Mouse (Mus musculus) 416B (cell line): ENCODE results near the gene Eed.

Source experiments
- DNase-seq: peaks from one replicate; pipeline ENCODE4 v3.0.0; 2011; ENCODE audit warnings: low read depth

The Eed gene

GRCm38 (mm10) chr7:89981557-89981956 lies 774 bp upstream of the Eed start:
- DNase-seq = no peak

- no peak for DNase-seq
Observed at GRCm38 (mm10) chr7:89980133-89980484, 674 bp downstream of the Eed start.

GRCm38 (mm10) chr7:89979432-89980130 lies 1.2 kb downstream of the Eed start:
- DNase-seq = peak; percentile 60

DNA sequence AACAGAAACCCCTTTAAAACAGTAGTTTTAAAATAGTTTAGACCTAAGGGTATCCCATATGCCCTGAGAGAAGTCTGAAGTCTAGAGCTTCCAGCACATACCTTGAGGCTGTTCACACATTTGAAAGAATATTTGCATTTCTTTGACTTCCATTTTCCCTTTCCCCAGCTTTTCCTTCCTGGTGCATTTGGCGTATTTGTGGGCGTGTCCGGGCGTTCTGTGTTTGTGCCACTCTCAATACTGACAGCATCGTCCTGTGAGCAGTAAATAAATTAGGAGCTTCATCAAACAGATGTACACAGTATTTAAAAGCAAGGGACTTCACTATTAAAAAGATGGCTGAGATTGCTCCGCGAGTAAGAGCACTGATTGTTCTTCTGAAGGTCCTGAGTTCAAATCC lies 4.0 kb downstream of the Eed start:
- DNase-seq = no peak

GRCm38 (mm10) chr7:89975571-89975970 lies 5.2 kb downstream of the Eed start:
- DNase-seq = no peak

- DNase-seq = peak; percentile 43
Observed at GRCm38 (mm10) chr7:89967235-89967634, 13.5 kb downstream of the Eed start.

GRCm38 (mm10) chr7:89966771-89967170 lies 14.0 kb downstream of the Eed start:
- DNase-seq = peak; percentile 22

GRCm38 (mm10) chr7:89963135-89963534 lies 17.6 kb downstream of the Eed start:
- peak; percentile 84 for DNase-seq

GRCm38 (mm10) chr7:89957300-89957699 lies 23.5 kb downstream of the Eed start:
- DNase-seq = no peak

GRCm38 (mm10) chr7:89954261-89954660 lies 26.5 kb downstream of the Eed start:
- no peak for DNase-seq

DNA sequence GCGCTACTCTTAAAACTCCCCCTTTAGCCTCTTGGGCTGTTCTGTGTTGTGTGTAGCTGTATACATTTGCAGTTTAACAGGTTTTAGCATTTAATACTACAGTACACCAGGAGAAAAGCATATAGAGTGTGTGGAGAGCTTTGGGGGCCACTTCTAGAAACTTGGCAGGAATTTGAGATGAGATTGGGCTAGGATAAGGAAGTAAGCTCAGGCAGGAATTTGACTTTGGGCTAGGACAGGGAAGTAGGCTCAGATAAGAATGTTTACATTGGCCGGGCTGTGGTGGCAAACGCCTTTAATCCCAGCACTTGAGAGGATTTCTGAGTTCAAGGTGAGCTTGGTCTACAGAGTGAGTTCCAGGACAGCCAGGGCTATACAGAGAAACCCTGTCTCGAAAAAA lies 31.4 kb downstream of the Eed start:
- no peak for DNase-seq

- DNase-seq = no peak
Observed at GRCm38 (mm10) chr7:89948026-89948425, 32.8 kb downstream of the Eed start.

GRCm38 (mm10) chr7:89940571-89941463 lies 40.0 kb downstream of the Eed start, which contains the start of gene Hikeshi:
Hikeshi (minus strand) TSS chr7:89941204.
- DNase-seq = peak; percentile 100

DNA sequence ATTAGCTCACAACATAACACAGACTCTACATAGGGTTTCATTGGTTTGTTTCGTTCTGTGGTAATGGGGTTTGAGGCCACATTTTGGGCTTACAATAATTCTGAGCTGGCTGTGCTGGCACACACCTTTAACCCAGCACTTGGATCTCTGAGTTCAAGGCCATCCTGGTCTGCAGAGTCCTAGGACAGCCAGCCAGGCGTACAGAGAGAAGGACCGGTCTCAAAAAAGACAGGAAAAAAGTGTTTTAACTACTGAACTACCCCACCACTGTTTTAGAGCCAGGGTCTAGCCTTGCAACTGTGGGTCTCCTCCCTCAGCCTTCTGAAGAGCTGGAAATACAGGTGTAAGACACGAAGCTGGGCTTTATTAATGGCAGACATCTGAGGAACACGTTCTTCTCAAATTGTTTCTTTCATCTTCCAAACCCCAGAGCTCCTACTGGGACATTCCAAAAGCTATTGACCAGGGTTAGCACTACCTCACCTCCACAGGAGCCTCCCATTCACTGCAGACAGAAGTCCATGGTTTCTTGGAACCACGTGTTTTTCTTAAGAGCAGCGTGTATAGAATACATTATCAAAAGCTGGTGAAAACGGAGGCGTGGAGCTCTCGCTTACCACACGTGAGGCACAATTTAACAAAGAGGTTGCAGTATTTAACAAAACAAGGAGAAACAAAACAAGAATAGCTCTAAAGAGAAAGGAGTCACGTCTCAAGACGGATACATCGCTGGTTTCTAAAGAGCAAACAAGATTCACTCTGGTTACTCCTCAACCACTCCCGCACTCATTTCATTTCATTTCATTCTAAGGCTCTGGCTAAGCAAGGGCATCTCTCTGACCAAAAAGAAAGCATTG lies 41.1 kb downstream of the Eed start:
- DNase-seq = peak; percentile 49

DNA sequence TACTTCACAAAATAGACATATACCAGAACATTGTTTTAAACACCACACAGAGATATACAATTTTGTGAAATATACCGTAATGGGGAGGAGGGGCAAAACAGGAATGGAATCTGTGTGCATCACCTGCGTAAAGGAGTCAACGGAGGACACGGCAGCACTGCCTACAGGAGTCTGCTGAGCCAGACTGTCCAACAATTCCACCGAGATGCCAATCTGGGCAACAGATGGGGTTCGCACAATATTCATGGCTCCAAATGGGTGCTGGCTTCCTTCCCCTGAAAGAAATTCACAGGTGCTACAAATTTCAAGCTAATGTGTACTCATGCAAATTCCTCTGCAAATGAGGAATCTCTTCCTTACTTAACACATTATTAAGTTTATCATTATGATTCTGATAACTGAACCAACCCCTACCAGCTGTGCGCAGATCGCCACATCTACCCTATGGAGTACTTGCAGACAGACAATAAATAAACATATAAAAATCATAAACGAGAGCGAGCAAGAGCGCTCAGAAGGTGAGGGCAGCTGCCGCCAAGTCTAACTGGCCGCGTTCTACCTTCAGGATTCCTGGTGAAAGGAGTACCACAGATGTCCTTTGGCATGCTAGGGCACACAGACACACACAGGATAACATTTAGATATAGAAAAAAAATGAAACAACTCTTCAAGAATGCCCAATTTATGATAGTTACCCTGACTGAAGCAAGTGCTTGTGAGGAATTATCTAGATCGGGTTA lies 57.2 kb downstream of the Eed start:
- no peak for DNase-seq

GRCm38 (mm10) chr7:89917776-89918175 lies 63.0 kb downstream of the Eed start:
- no peak for DNase-seq

- DNase-seq = no peak
Observed at GRCm38 (mm10) chr7:89916711-89917110, 64.1 kb downstream of the Eed start.

DNA sequence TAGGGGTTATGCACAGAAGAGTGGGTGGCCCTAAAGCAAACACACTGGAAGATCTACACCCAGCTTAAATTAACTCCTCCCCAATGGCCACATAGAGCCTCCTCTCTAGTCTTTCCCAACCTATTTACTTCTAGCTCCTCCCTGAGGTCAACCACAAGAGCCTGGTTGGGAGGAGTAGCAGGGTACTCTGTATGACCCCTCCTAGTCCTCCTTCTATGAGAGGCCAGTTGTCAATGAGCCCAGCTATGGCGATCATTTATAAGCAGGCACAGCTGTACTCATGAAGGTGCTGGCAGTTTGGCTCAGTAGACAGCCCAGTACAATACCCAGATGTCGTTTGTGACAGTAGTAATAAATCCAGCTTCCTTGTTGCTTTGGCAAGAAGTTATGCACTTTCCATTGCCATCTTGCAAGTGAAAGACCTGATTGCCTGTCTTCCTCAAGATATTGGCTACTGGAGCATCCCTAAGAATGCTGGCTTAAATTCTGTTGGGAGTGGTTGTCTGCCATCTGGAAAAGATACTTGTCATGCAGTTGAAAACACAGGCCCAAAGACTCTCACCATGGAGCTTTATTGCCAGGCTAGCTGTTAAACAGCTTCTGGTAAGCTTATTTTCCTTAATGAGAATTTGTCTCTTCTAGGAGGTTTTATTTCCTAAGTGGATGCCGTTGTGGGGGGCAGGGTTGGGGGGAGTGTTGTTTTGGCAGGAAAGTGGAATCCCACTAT lies 67.2 kb downstream of the Eed start:
- peak; percentile 41 for DNase-seq

GRCm38 (mm10) chr7:89912356-89912755 lies 68.4 kb downstream of the Eed start:
- no peak for DNase-seq

- no peak for DNase-seq
Observed at GRCm38 (mm10) chr7:89909711-89910110, 71.1 kb downstream of the Eed start.
